Mouse (Mus musculus) liver, postnatal 0 days (tissue): ENCODE data around the gene Gm14137. TPM values are rescaled to one million over a fixed set of nuclear protein-coding genes. Genes with fewer than 3 reads are reported as not detected.
A peak's percentile ranks its signal among the peaks of the same experiment; 100 is the strongest.

Experiments used
- ATAC-seq: fragments of 200-750 bp; cut with Nextera tagmentation; 2 replicates; pipeline ENCODE4 v1.8.0; 2017; ENCODE audit warnings: mild to moderate bottlenecking, moderate library complexity
- DNase-seq: peaks from one replicate; pipeline ENCODE4 v3.0.0-alpha.2; 2016
- H3K27ac ChIP-seq: fragments of 300-500 bp; sonication (generic); 2 replicates; pipeline ENCODE4 v1.5.1; 2014; ENCODE audit warnings: antibody characterized with exemption, moderate library complexity, mild to moderate bottlenecking, low read depth
- H3K27me3 ChIP-seq: fragments of 300-500 bp; sonication (generic); 2 replicates; pipeline ENCODE4 v1.6.1; 2014; ENCODE audit warnings: low read length, control low read depth, mixed read lengths; ENCODE audit not compliant: insufficient read depth
- H3K36me3 ChIP-seq: fragments of 300-500 bp; sonication (generic); replicated peaks from 2 replicates; pipeline ENCODE4 v1.6.1; 2014; ENCODE audit warnings: mild to moderate bottlenecking, control low read depth, low read length, moderate library complexity, mixed read lengths; ENCODE audit not compliant: insufficient read depth
- H3K4me1 ChIP-seq: fragments of 300-500 bp; sonication (generic); 2 replicates; pipeline ENCODE4 v1.6.1; 2014; ENCODE audit warnings: antibody characterized with exemption, mild to moderate bottlenecking, control low read depth; ENCODE audit not compliant: insufficient read depth
- H3K4me2 ChIP-seq: fragments of 300-500 bp; sonication (generic); 2 replicates; pipeline ENCODE4 v1.6.1; 2014; ENCODE audit warnings: low read depth, mild to moderate bottlenecking, low read length, moderate library complexity, mixed read lengths
- H3K4me3 ChIP-seq: fragments of 300-500 bp; sonication (generic); 2 replicates; pipeline ENCODE4 v1.5.1; 2014; ENCODE audit warnings: low read depth, low read length
- H3K9ac ChIP-seq: fragments of 300-500 bp; sonication (generic); replicated peaks from 2 replicates; pipeline ENCODE4 v1.6.1; 2014; ENCODE audit warnings: mild to moderate bottlenecking, moderate library complexity
- H3K9me3 ChIP-seq: fragments of 300-500 bp; sonication (generic); 2 replicates; pipeline ENCODE4 v1.6.1; 2016; ENCODE audit warnings: mild to moderate bottlenecking, control low read depth, low read length, mixed read lengths
- CTCF ChIP-seq: sonication (generic); IDR thresholded peaks from 2 replicates; pipeline ENCODE4 v1.5.1; 2016; ENCODE audit warnings: antibody characterized with exemption, low read depth
- EP300 ChIP-seq: IDR thresholded peaks from 2 replicates; pipeline ENCODE4 v1.6.1; 2016; ENCODE audit warnings: antibody characterized with exemption, low read depth, mild to moderate bottlenecking
- WGBS: fragments of 180-500 bp; shearing (Covaris S2); extraction: QIAGEN DNeasy Blood & Tissue Kit; methylation state at CpG from one replicate; pipeline ENCODE4 v1.1.7; 2014; ENCODE audit not compliant: insufficient replicate concordance; 5-methylcytosine and 5-hydroxymethylcytosine counted together
- polyA plus RNA-seq: library from polyadenylated mRNA; unstranded; fragments of >200 nt; fragmentation: Nextera tagmentation; extraction: Ambion mirVana; gene quantifications from 2 replicates; pipeline ENCODE4 v1.2.1, GENCODE M21; 2015

The Gm14137 gene
- polyA plus RNA-seq, 1 experiment from 2014 or later = 0.08 TPM

GRCm38 (mm10) chr2:119170282-119170681 is 4.0 kb upstream of the Gm14137 start:
- H3K36me3 ChIP-seq = peaks cover 9% of the 10 kb centered on the region
- no peak overlapping the region for H3K4me3 ChIP-seq
- no peak overlapping the region for H3K9ac ChIP-seq
- ATAC-seq (no peak), DNase-seq (no peak)
- no peak for TF ChIP-seq EP300
- no peak for TF ChIP-seq CTCF
- H3K27ac ChIP-seq = no peak overlapping the region
- H3K4me2 ChIP-seq = no peak overlapping the region
- peaks cover 43% of the 10 kb centered on the region for H3K4me1 ChIP-seq
- no peaks in the 10 kb centered on the region for H3K27me3 ChIP-seq
- no peaks in the 10 kb centered on the region for H3K9me3 ChIP-seq
- 76% methylated on average over 2 of the region's 2 CpGs for WGBS

GRCm38 (mm10) chr2:119171574-119171973 is 2.7 kb upstream of the Gm14137 start:
- ATAC-seq (no peak), DNase-seq (no peak)
- Histone ChIP-seq H3K27ac (no peak overlapping the region), H3K4me1 (peaks cover 42% of the 10 kb centered on the region), H3K36me3 (peaks cover 9% of the 10 kb centered on the region), H3K9me3 (no peaks in the 10 kb centered on the region), H3K4me2 (no peak overlapping the region), H3K4me3 (no peak overlapping the region), H3K27me3 (no peaks in the 10 kb centered on the region), H3K9ac (no peak overlapping the region)
- TF ChIP-seq EP300 = no peak
- TF ChIP-seq CTCF = no peak
- 75% methylated on average over 8 of the region's 8 CpGs for WGBS

- H3K4me3 ChIP-seq = no peak overlapping the region
- no peaks in the 10 kb centered on the region for H3K9me3 ChIP-seq
- H3K27me3 ChIP-seq = no peaks in the 10 kb centered on the region
- no peak overlapping the region for H3K9ac ChIP-seq
- H3K27ac ChIP-seq = no peak overlapping the region
- peaks cover 9% of the 10 kb centered on the region for H3K36me3 ChIP-seq
- no peak for TF ChIP-seq CTCF
- no peak for TF ChIP-seq EP300
- ATAC-seq = no peak
- H3K4me1 ChIP-seq = peaks cover 36% of the 10 kb centered on the region
- no peak overlapping the region for H3K4me2 ChIP-seq
- 74% methylated on average over 7 of the region's 7 CpGs for WGBS
- no peak for DNase-seq
Measured at GRCm38 (mm10) chr2:119172446-119172845, 1.9 kb upstream of the Gm14137 start.

- no peak for TF ChIP-seq CTCF
- TF ChIP-seq EP300 = peak; percentile 45; the same call in 1 of the 2 replicates
- ATAC-seq (peak; percentile 67), DNase-seq (peak; percentile 83)
- no peak overlapping the region for H3K27ac ChIP-seq
- no peak overlapping the region for H3K9ac ChIP-seq
- 17% methylated on average over 13 of the region's 13 CpGs for WGBS
- H3K4me2 ChIP-seq = peak overlapping the region; percentile 41
- peaks cover 9% of the 10 kb centered on the region for H3K36me3 ChIP-seq
- H3K4me3 ChIP-seq = no peak overlapping the region
- peaks cover 31% of the 10 kb centered on the region for H3K4me1 ChIP-seq
- no peaks in the 10 kb centered on the region for H3K27me3 ChIP-seq
- no peaks in the 10 kb centered on the region for H3K9me3 ChIP-seq
Measured at GRCm38 (mm10) chr2:119172862-119173576, 1.3 kb upstream of the Gm14137 start.

GRCm38 (mm10) chr2:119174866-119175265 is 557 bp downstream of the Gm14137 start:
- DNase-seq = no peak
- Histone ChIP-seq H3K9ac (no peak overlapping the region), H3K27ac (no peak overlapping the region), H3K36me3 (peaks cover 12% of the 10 kb centered on the region), H3K27me3 (no peaks in the 10 kb centered on the region), H3K4me2 (no peak overlapping the region), H3K9me3 (no peaks in the 10 kb centered on the region), H3K4me3 (no peak overlapping the region), H3K4me1 (peaks cover 31% of the 10 kb centered on the region)
- TF ChIP-seq CTCF (no peak), EP300 (no peak)
- 88% methylated on average over 14 of the region's 14 CpGs for WGBS
- ATAC-seq = no peak

GRCm38 (mm10) chr2:119175614-119176013 is 1.3 kb downstream of the Gm14137 start:
- WGBS = 50% methylated on average over 6 of the region's 6 CpGs
- peaks cover 31% of the 10 kb centered on the region for H3K4me1 ChIP-seq
- DNase-seq = no peak
- no peaks in the 10 kb centered on the region for H3K9me3 ChIP-seq
- peaks cover 14% of the 10 kb centered on the region for H3K36me3 ChIP-seq
- H3K27ac ChIP-seq = no peak overlapping the region
- no peak overlapping the region for H3K9ac ChIP-seq
- ATAC-seq = no peak
- TF ChIP-seq EP300 = no peak
- no peak for TF ChIP-seq CTCF
- no peak overlapping the region for H3K4me2 ChIP-seq
- no peaks in the 10 kb centered on the region for H3K27me3 ChIP-seq
- H3K4me3 ChIP-seq = no peak overlapping the region
